Mouse (Mus musculus) ES-E14 (cell line): ENCODE measurements around the gene Adam17. TPM values are rescaled to one million over a fixed set of nuclear protein-coding genes. Genes with fewer than 3 reads are reported as not detected.

Experiments
- DNase-seq: peaks from one replicate; pipeline ENCODE4 v3.0.0-alpha.2; 2013; ENCODE audit warnings: low read depth, low spot score
- H3K27ac ChIP-seq: 2 replicates; pipeline ENCODE4 v1.5.1; 2012; ENCODE audit warnings: low read depth, mild to moderate bottlenecking, low read length, moderate library complexity, mixed read lengths; ENCODE audit not compliant: poor library complexity, insufficient read depth, severe bottlenecking
- H3K36me3 ChIP-seq: 2 replicates; pipeline ENCODE4 v1.6.1; 2012; ENCODE audit warnings: mild to moderate bottlenecking, low read length, moderate library complexity, mixed read lengths; ENCODE audit not compliant: control insufficient read depth, poor library complexity, insufficient read depth, severe bottlenecking
- H3K4me1 ChIP-seq, 2 experiments: fragments of 150-350 bp in 1 of 2; sonication (generic) in 1 of 2; 2 replicates each; pipeline ENCODE4 v1.6.1; 2012; ENCODE audit warnings: low read length in 2 of 2, mild to moderate bottlenecking in 1 of 2, mixed read lengths in 1 of 2; ENCODE audit not compliant: control insufficient read depth in 2 of 2, insufficient read depth in 2 of 2, poor library complexity in 1 of 2
- H3K4me3 ChIP-seq, 2 experiments: fragments of 150-350 bp in 1 of 2; sonication (generic) in 1 of 2; 2 replicates each; pipeline ENCODE4 v1.5.1; 2012; ENCODE audit warnings: low read length in 2 of 2, low read depth in 1 of 2, mild to moderate bottlenecking in 1 of 2, mixed read lengths in 1 of 2; ENCODE audit not compliant: insufficient read depth in 1 of 2, poor library complexity in 1 of 2, severe bottlenecking in 1 of 2
- H3K9ac ChIP-seq: 2 replicates; pipeline ENCODE4 v1.6.1; 2012; ENCODE audit warnings: low read depth, mild to moderate bottlenecking, low read length, mixed read lengths; ENCODE audit not compliant: poor library complexity, insufficient read depth, severe bottlenecking
- H3K9me3 ChIP-seq: fragments of 150-350 bp; sonication (generic); 2 replicates; pipeline ENCODE4 v1.6.1; 2012; ENCODE audit warnings: low read depth, mild to moderate bottlenecking, low read length; ENCODE audit not compliant: control insufficient read depth, insufficient read depth
- CHD2 ChIP-seq: IDR thresholded peaks from 2 replicates; pipeline ENCODE4 v1.6.1; 2014; ENCODE audit warnings: mild to moderate bottlenecking, low read depth, low read length, inconsistent platforms
- HCFC1 ChIP-seq: IDR thresholded peaks from 2 replicates; pipeline ENCODE4 v1.6.1; 2012; ENCODE audit warnings: low read length, inconsistent platforms, borderline replicate concordance; ENCODE audit not compliant: insufficient read depth
- MAFK ChIP-seq: IDR thresholded peaks from 2 replicates; pipeline ENCODE4 v1.6.1; 2014; ENCODE audit warnings: mild to moderate bottlenecking, low read depth, low read length, inconsistent platforms; ENCODE audit not compliant: insufficient read depth
- ZC3H11A ChIP-seq: IDR thresholded peaks from 2 replicates; pipeline ENCODE4 v1.6.1; 2012; ENCODE audit warnings: low read depth, mild to moderate bottlenecking, inconsistent platforms, low read length, borderline replicate concordance
- ZNF384 ChIP-seq: IDR thresholded peaks from 2 replicates; pipeline ENCODE4 v1.6.1; 2012; ENCODE audit warnings: low read depth, low read length, inconsistent platforms
- in situ Hi-C, 2 experiments: fragments of 600-800 bp; cut with MboI; formaldehyde crosslinking; loops; one replicate each; pipeline ENCODE4 v1.15.1; 2025; ENCODE audit warnings: low sequenced_read_pairs in 2 of 2, inconsistent platforms in 1 of 2; ENCODE audit not compliant: unreplicated experiment in 2 of 2
- total RNA-seq: library from RNA; depleted of rRNA; stranded (reverse); fragments of 300-350 nt; gene quantifications from 2 replicates; pipeline ENCODE4 v1.2.3, GENCODE M21; 2012

Adam17 gene
- total RNA-seq, 1 experiment = 56.7 TPM

GRCm38 (mm10) chr12:21302361-21302783 is 71.1 kb downstream of the Adam17 start:
- no peak for TF ChIP-seq HCFC1
- no peak for TF ChIP-seq MAFK
- no peak for TF ChIP-seq ZC3H11A
- TF ChIP-seq CHD2 = no peak
- no peak for TF ChIP-seq ZNF384
- Histone ChIP-seq H3K36me3 (peaks cover 52% of the 10 kb centered on the region), H3K9me3 (no peaks in the 10 kb centered on the region), H3K9ac (no peak overlapping the region), H3K4me1 (no peaks in the 10 kb centered on the region), H3K4me3 (no peak overlapping the region), H3K27ac (no peak overlapping the region)
- in situ Hi-C loops = no loop called here
- DNase-seq = no peak

GRCm38 (mm10) chr12:21301932-21302331 is 71.5 kb downstream of the Adam17 start:
- TF ChIP-seq ZNF384 (no peak), CHD2 (no peak)
- Histone ChIP-seq H3K4me1 (no peaks in the 10 kb centered on the region), H3K9me3 (no peaks in the 10 kb centered on the region), H3K4me3 (no peak overlapping the region), H3K9ac (no peak overlapping the region), H3K27ac (no peak overlapping the region), H3K36me3 (peaks cover 53% of the 10 kb centered on the region)
- DNase-seq = no peak
- in situ Hi-C loops = no loop called here

GRCm38 (mm10) chr12:21301324-21301723 is 72.1 kb downstream of the Adam17 start:
- in situ Hi-C loops = no loop called here
- H3K9ac ChIP-seq = no peak overlapping the region
- H3K27ac ChIP-seq = no peak overlapping the region
- peaks cover 50% of the 10 kb centered on the region for H3K36me3 ChIP-seq
- H3K4me3 ChIP-seq = no peak overlapping the region
- H3K9me3 ChIP-seq = no peaks in the 10 kb centered on the region
- H3K4me1 ChIP-seq = no peaks in the 10 kb centered on the region
- DNase-seq = no peak
- TF ChIP-seq HCFC1 (no peak), MAFK (no peak), CHD2 (no peak), ZNF384 (no peak), ZC3H11A (no peak)

- in situ Hi-C loops = no loop called here
- Histone ChIP-seq H3K9ac (no peak overlapping the region), H3K9me3 (no peaks in the 10 kb centered on the region), H3K4me1 (no peaks in the 10 kb centered on the region), H3K27ac (no peak overlapping the region), H3K36me3 (peaks cover 56% of the 10 kb centered on the region), H3K4me3 (no peak overlapping the region)
- no peak for DNase-seq
- TF ChIP-seq MAFK (no peak), CHD2 (no peak), ZNF384 (no peak), ZC3H11A (no peak), HCFC1 (no peak)
Measured at GRCm38 (mm10) chr12:21298856-21299255, 74.6 kb downstream of the Adam17 start.

- no peak for DNase-seq
- no peak overlapping the region for H3K9ac ChIP-seq
- peaks cover 0 to 3% of the 10 kb centered on the region in 2 experiments; a peak in 1 of 4 replicates for H3K4me1 ChIP-seq
- no peaks in the 10 kb centered on the region for H3K9me3 ChIP-seq
- in situ Hi-C loops = no loop called here
- peaks cover 23% of the 10 kb centered on the region for H3K36me3 ChIP-seq
- no peak overlapping the region for H3K27ac ChIP-seq
- TF ChIP-seq ZNF384 = no peak
- TF ChIP-seq CHD2 = no peak
- TF ChIP-seq MAFK = no peak
- no peak for TF ChIP-seq HCFC1
- no peak overlapping the region for H3K4me3 ChIP-seq
Measured at GRCm38 (mm10) chr12:21289651-21290050, 83.8 kb downstream of the Adam17 start.
